Mouse (Mus musculus): ENCODE data around the gene Flrt2.

DNA sequence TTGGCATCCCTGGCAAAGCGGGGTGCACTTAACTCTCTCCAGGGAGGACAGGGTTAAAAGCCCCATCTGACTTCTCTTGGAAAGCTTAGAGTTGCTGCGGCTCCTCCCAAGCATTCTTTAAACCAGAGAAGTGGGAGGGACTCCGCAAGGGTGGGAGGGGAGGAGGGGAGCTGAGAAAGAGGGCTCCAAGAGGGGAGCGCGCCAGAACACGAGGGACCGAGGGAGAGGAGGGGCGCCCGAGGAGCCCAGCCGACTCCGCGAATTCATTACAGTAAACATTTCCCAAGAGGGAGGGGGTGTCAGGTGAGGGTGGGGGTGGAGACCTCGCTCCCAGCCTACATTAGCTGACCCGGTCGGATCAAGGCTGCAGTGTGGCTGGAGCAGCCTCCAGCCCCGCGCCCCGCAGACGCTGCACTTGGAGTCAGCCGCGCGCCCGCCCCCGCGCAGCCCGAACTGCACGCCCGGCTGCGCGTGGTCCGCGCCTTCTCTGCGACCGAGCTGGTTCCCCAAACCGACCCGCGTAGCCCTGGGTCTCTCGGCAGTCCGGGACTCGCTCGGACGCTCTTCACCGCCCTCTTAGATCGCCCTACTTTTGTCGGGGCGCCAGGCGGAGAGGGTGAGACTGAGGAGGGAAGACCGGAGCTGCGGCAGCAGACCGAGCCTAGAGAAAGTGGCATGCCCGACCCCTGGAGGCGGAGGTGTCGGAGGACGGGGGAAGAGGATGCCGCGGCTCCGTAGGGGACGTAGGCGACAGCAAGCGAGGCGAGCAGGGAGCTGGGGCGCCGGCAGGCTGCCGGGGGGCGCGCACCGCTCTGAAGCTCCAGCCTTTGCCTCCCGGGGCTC lies 3.2 kb downstream of the Flrt2 start:
- TF ChIP-seq CTCF (IDR thresholded peaks at IDR 0.05; ENCODE audit: insufficient read depth, low read depth, low read length), result no peak
- TF ChIP-seq POLR2A (IDR thresholded peaks at IDR 0.05; ENCODE audit: insufficient read depth, low read depth, low read length), result peak; percentile 41
